Mouse (Mus musculus): ENCODE results near the gene Rhoa. TPM values are rescaled to one million over a fixed set of nuclear protein-coding genes. Genes with fewer than 3 reads are reported as not detected.

Gene Rhoa
- polyA plus RNA-seq, 1 experiment from 2014 or later, result 353 TPM

- no peak for TF ChIP-seq CTCF (IDR thresholded peaks at IDR 0.05)
- POLR2A ChIA-PET, result interaction anchor here (0.6 to 0.7 kb wide), 2 partner anchors 25 to 202 kb away, joined by 3 to 4 read pairs; no protein-coding TSS in a partner anchor
- in situ Hi-C loops (cut with MboI; ENCODE audit: low pct_unique_long_range_greater_than_20kb), result loop anchor here (5.0 kb wide), 1 partner anchor 192 kb away; no protein-coding TSS in a partner anchor
- CTCF ChIA-PET, result no interaction called here
- no peak for DNase-seq (ENCODE audit: low read depth, low spot score)
- H3K27me3 ChIP-seq, result no peaks in the 10 kb centered on the region
- ATAC-seq, result no peak
These were observed 16.6 kb upstream of the Rhoa start for GRCm38 (mm10) chr9:108289347-108289746.

DNA sequence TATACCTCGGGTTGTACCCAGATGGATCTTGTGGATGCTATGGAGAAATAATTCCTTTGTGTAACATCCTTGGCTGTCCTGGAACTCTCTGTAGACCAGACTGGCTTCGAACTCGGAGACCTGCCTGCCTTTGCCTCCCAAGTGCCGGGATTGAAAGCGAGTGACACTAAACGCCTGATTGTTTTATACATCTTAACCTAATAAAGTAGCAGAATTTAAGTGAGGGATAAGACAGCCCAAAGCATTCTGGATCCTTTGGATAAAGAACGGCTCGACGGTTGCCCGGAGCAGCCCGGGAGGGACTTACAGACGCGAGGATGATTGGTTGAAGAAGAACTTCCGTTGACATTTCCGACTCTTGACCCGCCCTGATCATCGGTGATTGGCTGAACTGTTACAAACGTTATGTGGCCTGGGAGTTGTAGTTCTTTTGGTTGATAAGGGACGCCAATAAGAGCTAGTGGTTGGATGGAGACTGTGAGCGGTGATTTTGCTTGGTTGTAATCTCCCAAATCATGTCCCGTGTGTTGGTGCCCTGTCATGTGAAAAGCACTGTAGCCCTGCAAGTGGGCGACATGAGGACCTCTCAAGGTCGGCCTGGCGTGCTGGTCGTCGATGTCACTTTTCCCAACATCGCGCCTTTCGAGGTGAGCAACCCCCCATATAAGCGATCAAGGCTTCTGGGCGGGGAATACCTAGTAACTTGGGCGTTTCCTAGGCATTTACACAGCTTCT lies 15.7 kb upstream of the Rhoa start, which contains the start of gene Nicn1:
Gene Nicn1, plus strand, starts transcription at position 414 of the 735 bp plus-strand sequence.
- no peaks in the 10 kb centered on the region for H3K27me3 ChIP-seq
- in situ Hi-C loops (cut with MboI; ENCODE audit: low pct_unique_long_range_greater_than_20kb), result no loop called here
- no peak for TF ChIP-seq CTCF (IDR thresholded peaks at IDR 0.05)
- ATAC-seq (peak; percentile 98), DNase-seq (ENCODE audit: low read depth, low spot score) (peak; percentile 84)
- ChIA-PET CTCF (interaction anchor here (0.6 to 1.4 kb wide), 2 partner anchors 14 to 26 kb away, joined by 3 read pairs; no protein-coding TSS in a partner anchor), POLR2A (interaction anchor here (0.6 to 1.1 kb wide), 3 partner anchors 26 to 212 kb away, joined by 3 to 5 read pairs (median 4); no protein-coding TSS in a partner anchor)

- no peaks in the 10 kb centered on the region for H3K27me3 ChIP-seq
- ATAC-seq (no peak), DNase-seq (ENCODE audit: low read depth, low spot score) (no peak)
- ChIA-PET CTCF (interaction anchor here (0.6 to 1.4 kb wide), 3 partner anchors 12 to 26 kb away, joined by 3 read pairs; no protein-coding TSS in a partner anchor), POLR2A (interaction anchor here (1.1 kb wide), 1 partner anchor 212 kb away, joined by 5 read pairs; no protein-coding TSS in a partner anchor)
- TF ChIP-seq CTCF (IDR thresholded peaks at IDR 0.05), result no peak
- in situ Hi-C loops (cut with MboI; ENCODE audit: low pct_unique_long_range_greater_than_20kb), result no loop called here
These were observed 15.2 kb upstream of the Rhoa start for GRCm38 (mm10) chr9:108290773-108291172.

DNA sequence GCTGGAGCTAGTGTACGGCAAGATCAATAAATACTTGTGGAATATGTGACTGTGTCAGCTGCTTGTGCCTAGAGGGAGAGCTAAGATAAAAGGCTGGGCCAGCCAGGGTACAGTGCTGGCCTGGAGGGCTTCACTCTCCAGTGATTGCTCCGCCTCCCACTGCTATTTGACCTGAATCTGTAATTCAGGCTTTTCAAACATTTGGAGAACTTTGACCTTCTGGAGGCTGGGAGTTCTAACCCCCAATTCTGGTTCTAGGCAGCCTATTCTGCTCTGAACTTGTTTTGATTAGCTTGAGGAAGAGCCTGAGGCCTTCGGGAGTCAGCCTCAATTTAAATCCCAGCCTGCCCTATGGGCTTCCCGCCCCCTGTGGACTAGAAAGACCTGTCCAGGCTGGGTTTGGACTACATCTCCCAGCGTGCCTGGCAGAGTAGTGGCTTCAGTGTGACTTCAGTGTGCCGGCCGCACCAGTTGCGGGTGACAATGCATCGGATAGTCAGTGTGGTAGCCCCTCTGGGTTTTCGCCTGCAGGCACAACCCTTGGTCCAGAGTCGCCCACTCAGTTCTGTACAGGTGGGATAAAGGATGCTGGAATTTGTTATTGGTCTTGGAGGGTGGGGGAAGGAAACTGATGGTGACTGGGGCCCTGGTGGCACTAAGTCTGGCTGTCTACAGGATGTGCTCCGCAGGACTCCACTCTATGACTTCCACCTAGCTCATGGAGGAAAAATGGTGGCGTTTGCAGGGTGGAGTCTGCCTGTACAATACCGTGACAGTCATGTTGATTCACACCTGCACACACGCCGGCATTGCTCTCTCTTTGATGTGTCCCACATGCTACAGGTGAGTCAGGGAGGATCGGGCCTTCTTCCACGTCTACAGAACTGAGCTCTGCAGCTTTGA lies 9.2 kb upstream of the Rhoa start, which contains the start of gene Amt:
Gene Amt, plus strand, starts transcription at position 401 of the 903 bp plus-strand sequence.
- H3K27me3 ChIP-seq, result no peaks in the 10 kb centered on the region
- CTCF ChIA-PET, result interaction anchor here (1.1 to 1.3 kb wide), 2 partner anchors 21 to 87 kb away, joined by 3 read pairs; no protein-coding TSS in a partner anchor
- DNase-seq (ENCODE audit: low read depth, low spot score), result no peak
- no peak for ATAC-seq
- in situ Hi-C loops (cut with MboI; ENCODE audit: low pct_unique_long_range_greater_than_20kb), result loop anchor here (5.0 kb wide), 1 partner anchor 116 kb away; no protein-coding TSS in a partner anchor
- TF ChIP-seq CTCF (IDR thresholded peaks at IDR 0.05), result no peak
- POLR2A ChIA-PET, result no interaction called here

DNA sequence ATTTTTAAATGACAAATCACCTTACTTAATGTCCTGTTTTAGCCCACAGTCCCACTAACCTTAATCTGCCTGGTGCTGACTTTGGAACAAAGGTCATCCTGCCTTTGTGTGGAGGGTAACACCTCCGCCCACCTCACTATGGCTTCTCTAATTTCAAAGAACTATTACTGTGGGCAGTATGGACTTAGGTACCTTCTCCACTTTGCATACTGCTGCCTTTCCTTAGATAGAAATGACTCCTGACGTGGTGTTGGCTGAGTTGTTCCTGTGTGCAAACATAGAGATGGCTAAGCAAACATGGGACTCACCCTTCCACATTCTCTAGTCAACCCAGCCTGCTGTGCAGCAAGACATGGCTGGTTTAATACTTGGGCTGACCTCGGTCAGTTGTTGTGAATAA lies 4.1 kb upstream of the Rhoa start:
- no peak for ATAC-seq

GRCm38 (mm10) chr9:108304716-108305115 lies 1.2 kb upstream of the Rhoa start:
- no peaks in the 10 kb centered on the region for H3K27me3 ChIP-seq
- no peak for TF ChIP-seq CTCF (IDR thresholded peaks at IDR 0.05)
- DNase-seq (ENCODE audit: low read depth, low spot score) (no peak), ATAC-seq (no peak)
- in situ Hi-C loops (cut with MboI; ENCODE audit: low pct_unique_long_range_greater_than_20kb), result loop anchor here (5.0 kb wide), 1 partner anchor 43 kb away; the partner anchor contains the start of gene Usp4
- ChIA-PET CTCF (interaction anchor here (0.6 to 3.6 kb wide), 3 partner anchors 10 to 14 kb away, joined by 3 to 9 read pairs (median 3); partner anchors contain the start of gene Nicn1), POLR2A (interaction anchor here (0.7 kb wide), 1 partner anchor 12 kb away, joined by 3 read pairs; no protein-coding TSS in a partner anchor)

More for the DNA sequence above, 4.1 kb upstream of the Rhoa start:
- no peak for DNase-seq (ENCODE audit: low read depth, low spot score)
- ChIA-PET POLR2A (interaction anchor here (0.6 kb wide), 1 partner anchor 213 kb away, joined by 3 read pairs; no protein-coding TSS in a partner anchor), CTCF (interaction anchor here (0.9 kb wide), 1 partner anchor 10 kb away, joined by 3 read pairs; no protein-coding TSS in a partner anchor)
- no peak for TF ChIP-seq CTCF (IDR thresholded peaks at IDR 0.05)
- H3K27me3 ChIP-seq, result no peaks in the 10 kb centered on the region
- in situ Hi-C loops (cut with MboI; ENCODE audit: low pct_unique_long_range_greater_than_20kb), result no loop called here

GRCm38 (mm10) chr9:108305170-108305569 lies 759 bp upstream of the Rhoa start:
- no peaks in the 10 kb centered on the region for H3K27me3 ChIP-seq
- in situ Hi-C loops (cut with MboI; ENCODE audit: low pct_unique_long_range_greater_than_20kb), result loop anchor here (5.0 kb wide), 1 partner anchor 42 kb away; the partner anchor contains the start of gene Usp4
- ATAC-seq (no peak), DNase-seq (ENCODE audit: low read depth, low spot score) (no peak)
- TF ChIP-seq CTCF (IDR thresholded peaks at IDR 0.05), result no peak
- POLR2A ChIA-PET, result interaction anchor here (0.6 to 1.1 kb wide), 3 partner anchors 38 to 45 kb away, joined by 3 to 4 read pairs (median 3); no protein-coding TSS in a partner anchor
- CTCF ChIA-PET, result interaction anchor here (3.6 kb wide), 1 partner anchor 10 kb away, joined by 9 read pairs; no protein-coding TSS in a partner anchor

DNA sequence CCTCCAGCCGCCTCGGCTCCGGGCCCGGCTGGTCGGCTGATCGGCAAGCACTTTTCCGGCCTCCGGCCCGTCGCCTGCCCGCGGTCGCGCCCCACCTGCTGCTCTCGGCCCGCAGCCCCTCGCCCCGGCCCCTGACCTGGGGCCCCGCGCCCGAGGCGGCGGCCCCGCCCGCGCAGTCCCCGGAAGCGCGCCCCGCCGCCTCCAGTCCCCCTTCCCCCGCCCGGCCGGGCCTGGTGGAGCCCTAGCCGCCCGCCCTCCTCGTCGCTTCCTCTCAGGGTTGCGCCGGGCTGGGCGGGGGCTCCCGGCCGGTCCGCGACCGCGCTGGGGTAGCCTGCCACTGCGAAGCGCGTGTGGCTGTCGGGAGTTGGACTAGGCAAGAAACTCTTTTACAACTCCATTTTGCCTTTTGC lies 647 bp downstream of the Rhoa start:
- no peak for TF ChIP-seq CTCF (IDR thresholded peaks at IDR 0.05)
- ATAC-seq (peak; percentile 60), DNase-seq (ENCODE audit: low read depth, low spot score) (no peak)
- ChIA-PET POLR2A (interaction anchor here (1.0 to 1.2 kb wide), 2 partner anchors 12 to 15 kb away, joined by 3 read pairs; no protein-coding TSS in a partner anchor), CTCF (no interaction called here)
- in situ Hi-C loops (cut with MboI; ENCODE audit: low pct_unique_long_range_greater_than_20kb), result loop anchor here (5.0 kb wide), 1 partner anchor 41 kb away; the partner anchor contains the start of gene Usp4
- no peaks in the 10 kb centered on the region for H3K27me3 ChIP-seq

DNA sequence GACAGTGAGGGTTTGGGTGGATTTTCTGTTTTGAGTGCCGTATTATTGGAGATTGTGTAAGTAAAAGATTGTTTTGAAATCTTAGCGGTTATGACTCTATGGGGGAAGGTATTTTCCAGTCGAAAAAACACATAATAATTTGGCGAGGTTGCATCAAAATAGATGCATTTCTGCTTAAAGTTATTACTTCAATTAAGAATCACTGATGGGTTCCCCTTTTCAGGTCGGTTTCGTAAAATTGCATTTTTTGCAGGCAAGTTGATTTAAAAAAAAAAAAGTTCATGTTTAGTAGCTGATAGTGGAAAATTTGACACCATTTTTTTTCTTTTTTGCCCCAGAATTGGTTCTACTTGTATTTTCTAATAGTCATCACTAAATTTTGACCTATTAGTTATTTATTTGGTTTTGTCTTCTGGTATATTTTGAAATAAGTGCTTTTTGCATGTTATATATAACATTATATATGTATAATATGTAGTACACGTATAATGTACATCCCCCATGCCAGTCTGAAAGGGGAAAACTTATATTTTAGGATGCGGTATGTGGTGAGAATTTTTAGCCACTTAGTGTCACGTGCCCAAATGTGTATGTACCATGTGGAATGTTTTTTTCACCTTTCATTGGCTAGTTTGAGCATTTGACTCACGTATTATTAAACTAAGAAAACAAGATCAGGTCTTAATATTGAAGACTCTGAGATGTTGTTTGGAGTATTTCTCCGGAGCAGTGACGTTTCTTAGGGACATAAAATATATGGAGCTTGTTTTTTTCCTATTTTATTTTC lies 1.3 kb downstream of the Rhoa start:
- no peak for DNase-seq (ENCODE audit: low read depth, low spot score)
- POLR2A ChIA-PET, result interaction anchor here (0.7 kb wide), 1 partner anchor 27 kb away, joined by 4 read pairs; no protein-coding TSS in a partner anchor
- CTCF ChIA-PET, result no interaction called here
- no peak for ATAC-seq
- in situ Hi-C loops (cut with MboI; ENCODE audit: low pct_unique_long_range_greater_than_20kb), result loop anchor here (5.0 kb wide), 1 partner anchor 40 kb away; the partner anchor contains the start of gene Usp4
- no peak for TF ChIP-seq CTCF (IDR thresholded peaks at IDR 0.05)
- H3K27me3 ChIP-seq, result no peaks in the 10 kb centered on the region
